8 mouse cellular contexts compared by ENCODE assay signal in the genomic region with DNA sequence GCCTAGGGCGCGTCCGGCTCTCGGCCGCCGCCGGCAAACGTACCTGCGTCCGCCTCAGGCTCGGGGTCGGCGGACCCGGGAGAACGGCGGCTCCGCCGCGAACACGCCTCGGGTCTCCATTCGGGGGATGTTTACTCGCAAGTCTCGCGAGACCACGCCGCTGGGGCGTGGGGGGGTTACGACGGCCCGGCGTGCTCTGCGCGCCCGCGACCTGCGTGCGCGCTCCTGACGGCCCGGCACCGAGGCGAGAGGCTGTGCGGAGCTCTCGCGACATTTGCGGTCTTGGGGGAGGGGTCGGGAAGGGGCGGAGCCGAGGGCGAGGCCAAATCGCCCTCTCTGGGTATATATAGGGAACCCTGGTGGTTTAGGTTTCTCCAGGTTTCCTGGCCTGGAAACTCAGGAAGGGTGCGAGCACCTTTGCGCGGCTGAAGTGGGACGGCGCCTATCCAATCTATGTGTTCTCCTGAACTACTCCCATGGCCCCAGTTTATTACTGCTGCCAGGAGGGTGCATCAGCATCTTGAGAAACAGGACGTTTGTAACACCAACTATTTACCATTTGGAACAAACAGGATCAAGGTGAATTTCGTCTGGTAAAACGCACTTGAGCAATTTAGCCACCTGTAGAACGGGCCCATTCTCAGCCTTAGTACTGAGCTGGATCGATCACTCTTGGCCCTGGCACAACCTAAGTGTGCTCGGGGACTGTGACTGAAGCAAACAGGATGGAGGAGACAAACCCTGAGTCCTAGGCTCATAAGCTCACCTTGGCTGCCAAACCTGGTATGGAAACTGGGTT. TPM values are rescaled to one million over a fixed set of nuclear protein-coding genes. Genes with fewer than 3 reads are reported as not detected.
A peak's percentile ranks its signal among the peaks of the same experiment; 100 is the strongest.
DNase-seq lines count a peak whose midpoint lies in the region; ATAC-seq and TF ChIP-seq lines count a peak whose summit lies in the region.

Gene Mbtps1, minus strand, starts transcription at position 133 of the 799 bp plus-strand sequence.

- DNase-seq in 3T3-L1 (ENCODE audit: low read depth, low spot score), result peak; percentile 84
- DNase-seq in adrenal gland, postnatal 4 days (ENCODE audit: low spot score in 2 of 2), result peak; percentile 96 to 98
- peak; percentile 97 for DNase-seq in embryonic facial prominence, embryonic 14.5 days (ENCODE audit: low spot score)
- DNase-seq in heart, adult 8-10 months (ENCODE audit: low spot score), result peak; percentile 96
- DNase-seq in kidney, adult 9 months, result peak; percentile 98
- peak; percentile 93 for DNase-seq in limb, embryonic 14.5 days (ENCODE audit: low spot score)
- DNase-seq in midbrain, postnatal 0 days (ENCODE audit: low spot score), result peak; percentile 97
- DNase-seq in spleen, postnatal 14 days (ENCODE audit: low spot score in 2 of 2), result peak; percentile 94 to 99

- peak within 1 kb of the TSS; percentile 81 for H3K4me3 ChIP-seq in embryonic facial prominence, embryonic 14.5 days (ENCODE audit: low read depth, low read length)
- H3K4me3 ChIP-seq in limb, embryonic 14.5 days (replicated peaks; ENCODE audit: low read length), result peak within 1 kb of the TSS; percentile 78
- H3K4me3 ChIP-seq in midbrain, postnatal 0 days (ENCODE audit: low read depth, low read length), result peak within 1 kb of the TSS; percentile 79

- 11% methylated on average over 37 of the region's 63 CpGs for WGBS in embryonic facial prominence, embryonic 14.5 days
- 9% methylated on average over 43 of the region's 63 CpGs for WGBS in limb, embryonic 14.5 days
- WGBS in midbrain, postnatal 0 days, result 8% methylated on average over 43 of the region's 63 CpGs

- ATAC-seq in embryonic facial prominence, embryonic 14.5 days (ENCODE audit: low read depth), result peak; percentile 97
- peak; percentile 97 for ATAC-seq in limb, embryonic 14.5 days (ENCODE audit: low FRiP score, low read depth)
- peak; percentile 98 for ATAC-seq in midbrain, postnatal 0 days (ENCODE audit: low FRiP score)

- peak within 1 kb of the TSS; percentile 92 for H3K27ac ChIP-seq in embryonic facial prominence, embryonic 14.5 days (replicated peaks; ENCODE audit: low read depth, low read length)
- peak within 1 kb of the TSS; percentile 90 for H3K27ac ChIP-seq in limb, embryonic 14.5 days (replicated peaks; ENCODE audit: low read depth, low read length)
- peak within 1 kb of the TSS; percentile 93 for H3K27ac ChIP-seq in midbrain, postnatal 0 days (ENCODE audit: low read depth, low read length)

- H3K4me1 ChIP-seq in embryonic facial prominence, embryonic 14.5 days (ENCODE audit: control insufficient read depth, insufficient read depth, low read length), result peaks cover 17% of the 10 kb centered on the region
- H3K4me1 ChIP-seq in limb, embryonic 14.5 days (ENCODE audit: control insufficient read depth, insufficient read depth, low read length), result peaks cover 19% of the 10 kb centered on the region
- peaks cover 6% of the 10 kb centered on the region; the same call in 1 of the 2 replicates for H3K4me1 ChIP-seq in midbrain, postnatal 0 days (ENCODE audit: insufficient read depth, low read length)

- peak within 1 kb of the TSS; percentile 89 for H3K4me2 ChIP-seq in embryonic facial prominence, embryonic 14.5 days (ENCODE audit: low read depth, low read length)
- peak within 1 kb of the TSS; percentile 78 for H3K4me2 ChIP-seq in limb, embryonic 14.5 days (replicated peaks; ENCODE audit: low read depth, low read length, severe bottlenecking)
- H3K4me2 ChIP-seq in midbrain, postnatal 0 days (ENCODE audit: low read depth, low read length, poor library complexity, severe bottlenecking), result peak within 1 kb of the TSS; percentile 86

- TF ChIP-seq POLR2A in limb, embryonic 14.5 days (IDR thresholded peaks at IDR 0.05; ENCODE audit: borderline replicate concordance, extremely low read depth, insufficient read depth, insufficient read length), result peak; percentile 98; the same call in 1 of the 2 replicates

- no peaks in the 10 kb centered on the region for H3K27me3 ChIP-seq in embryonic facial prominence, embryonic 14.5 days (replicated peaks; ENCODE audit: control insufficient read depth, insufficient read depth, low read length)
- H3K27me3 ChIP-seq in limb, embryonic 14.5 days (ENCODE audit: control insufficient read depth, insufficient read depth, low read length), result no peaks in the 10 kb centered on the region
- no peaks in the 10 kb centered on the region for H3K27me3 ChIP-seq in midbrain, postnatal 0 days (ENCODE audit: insufficient read depth, low read length)

- H3K9ac ChIP-seq in embryonic facial prominence, embryonic 14.5 days (ENCODE audit: low read depth, low read length), result peak within 1 kb of the TSS; percentile 89
- H3K9ac ChIP-seq in limb, embryonic 14.5 days (ENCODE audit: low read depth, low read length, severe bottlenecking), result peak within 1 kb of the TSS; percentile 88
- H3K9ac ChIP-seq in midbrain, postnatal 0 days (replicated peaks; ENCODE audit: low read length, poor library complexity, severe bottlenecking), result peak within 1 kb of the TSS; percentile 78

- H3K9me3 ChIP-seq in embryonic facial prominence, embryonic 14.5 days (ENCODE audit: control insufficient read depth, low read length), result no peaks in the 10 kb centered on the region
- H3K9me3 ChIP-seq in limb, embryonic 14.5 days (ENCODE audit: control insufficient read depth, low read length), result no peaks in the 10 kb centered on the region
- no peaks in the 10 kb centered on the region for H3K9me3 ChIP-seq in midbrain, postnatal 0 days (ENCODE audit: low read length)

- peak; percentile 35 for TF ChIP-seq CTCF in midbrain, postnatal 0 days (IDR thresholded peaks at IDR 0.05)

- peaks cover 20% of the 10 kb centered on the region for H3K36me3 ChIP-seq in embryonic facial prominence, embryonic 14.5 days (ENCODE audit: control insufficient read depth, insufficient read depth, low read length)
- H3K36me3 ChIP-seq in limb, embryonic 14.5 days (ENCODE audit: control insufficient read depth, insufficient read depth, low read length), result peaks cover 21% of the 10 kb centered on the region
- H3K36me3 ChIP-seq in midbrain, postnatal 0 days (ENCODE audit: insufficient read depth, low read length), result peaks cover 26% of the 10 kb centered on the region

RNA-seq across cellular contexts. Expression of gene Mbtps1, which starts in this region (rescaled TPM):
- 100 to 1,000 TPM; 156 to 163 TPM for total RNA-seq in adrenal gland, postnatal 4 days (2021)
- 110 and 124 TPM in 2 replicates for polyA plus RNA-seq in embryonic facial prominence, embryonic 14.5 days (2014; fragmentation: Nextera tagmentation; extraction: Ambion mirVana)
- total RNA-seq in heart, adult 8-10 months (2022), result 10 to 100 TPM; 31.1 to 34.9 (median 33.1) TPM
- 155 and 179 TPM in 2 replicates for polyA plus RNA-seq in limb, embryonic 14.5 days (2012; rRNA removed)
- polyA plus RNA-seq in limb, embryonic 14.5 days (2014; fragmentation: Nextera tagmentation; extraction: Ambion mirVana), result 122 and 125 TPM in 2 replicates
- 68.8 and 72.7 TPM in 2 replicates for total RNA-seq in midbrain, postnatal 0 days (2014; rRNA removed)
- polyA plus RNA-seq in midbrain, postnatal 0 days (2015; fragmentation: Nextera tagmentation; extraction: Ambion mirVana), result 45.5 and 46.0 TPM in 2 replicates

Comparison
In these comparisons a context has a peak if more than half of its experiments do, and no peak if none do; other contexts are left out.
1. Peak in every context shown above with its lines: DNase-seq, ATAC-seq, H3K4me3 ChIP-seq and H3K27ac ChIP-seq.